Mouse (Mus musculus): ENCODE results near the gene Dnaja4.

Gene Dnaja4

GRCm38 (mm10) chr9:54751684-54752083, 53.0 kb downstream of the Dnaja4 start:
- Histone ChIP-seq H3K27me3 (ENCODE audit: control insufficient read depth, insufficient read depth, low read length, poor library complexity, severe bottlenecking) (no peaks in the 10 kb centered on the region), H3K36me3 (ENCODE audit: control insufficient read depth, insufficient read depth, low read length, poor library complexity, severe bottlenecking) (no peaks in the 10 kb centered on the region)
- no peak for DNase-seq (ENCODE audit: low read depth, low spot score)

GRCm38 (mm10) chr9:54752201-54752943, 53.7 kb downstream of the Dnaja4 start:
- Histone ChIP-seq H3K27me3 (ENCODE audit: control insufficient read depth, insufficient read depth, low read length, poor library complexity, severe bottlenecking) (no peaks in the 10 kb centered on the region), H3K36me3 (ENCODE audit: control insufficient read depth, insufficient read depth, low read length, poor library complexity, severe bottlenecking) (no peaks in the 10 kb centered on the region)
- DNase-seq (ENCODE audit: low read depth, low spot score) = no peak

GRCm38 (mm10) chr9:54752944-54753295, 54.2 kb downstream of the Dnaja4 start:
- Histone ChIP-seq H3K27me3 (ENCODE audit: control insufficient read depth, insufficient read depth, low read length, poor library complexity, severe bottlenecking) (no peaks in the 10 kb centered on the region), H3K36me3 (ENCODE audit: control insufficient read depth, insufficient read depth, low read length, poor library complexity, severe bottlenecking) (no peaks in the 10 kb centered on the region)
- no peak for DNase-seq (ENCODE audit: low read depth, low spot score)

- H3K36me3 ChIP-seq (ENCODE audit: control insufficient read depth, insufficient read depth, low read length, poor library complexity, severe bottlenecking) = no peaks in the 10 kb centered on the region
- DNase-seq (ENCODE audit: low read depth, low spot score) = no peak
These were observed 60.9 kb downstream of the Dnaja4 start for GRCm38 (mm10) chr9:54759592-54759991.

GRCm38 (mm10) chr9:54764091-54764490, 65.4 kb downstream of the Dnaja4 start:
- no peak for DNase-seq (ENCODE audit: low read depth, low spot score)
- no peaks in the 10 kb centered on the region for H3K27me3 ChIP-seq (ENCODE audit: control insufficient read depth, insufficient read depth, low read length, poor library complexity, severe bottlenecking)
- no peaks in the 10 kb centered on the region for H3K36me3 ChIP-seq (ENCODE audit: control insufficient read depth, insufficient read depth, low read length, poor library complexity, severe bottlenecking)

More at GRCm38 (mm10) chr9:54759592-54759991, 60.9 kb downstream of the Dnaja4 start:
- no peaks in the 10 kb centered on the region for H3K27me3 ChIP-seq (ENCODE audit: control insufficient read depth, insufficient read depth, low read length, poor library complexity, severe bottlenecking)

- Histone ChIP-seq H3K27me3 (ENCODE audit: control insufficient read depth, insufficient read depth, low read length, poor library complexity, severe bottlenecking) (no peaks in the 10 kb centered on the region), H3K36me3 (ENCODE audit: control insufficient read depth, insufficient read depth, low read length, poor library complexity, severe bottlenecking) (no peaks in the 10 kb centered on the region)
- no peak for DNase-seq (ENCODE audit: low read depth, low spot score)
These were observed 66.0 kb downstream of the Dnaja4 start, which contains the start of gene Crabp1 for GRCm38 (mm10) chr9:54764561-54765217. TSS of gene Crabp1 (plus strand) at chr9:54764748.

- DNase-seq (ENCODE audit: low read depth, low spot score) = no peak
These were observed 66.8 kb downstream of the Dnaja4 start for GRCm38 (mm10) chr9:54765336-54766085.

More at GRCm38 (mm10) chr9:54765336-54766085, 66.8 kb downstream of the Dnaja4 start:
- Histone ChIP-seq H3K36me3 (ENCODE audit: control insufficient read depth, insufficient read depth, low read length, poor library complexity, severe bottlenecking) (no peaks in the 10 kb centered on the region), H3K27me3 (ENCODE audit: control insufficient read depth, insufficient read depth, low read length, poor library complexity, severe bottlenecking) (no peaks in the 10 kb centered on the region)
